Mouse (Mus musculus) hematopoietic stem cell, adult 5-6 weeks (primary cell): ENCODE data around the gene Pcdh9. TPM values are rescaled to one million over a fixed set of nuclear protein-coding genes. Genes with fewer than 3 reads are reported as not detected.
"Not testable (repeated sequence)": the region's sequence is repeated elsewhere in the genome, so short reads cannot be mapped to it uniquely, and the experiment has no call there.

Source experiments
- ATAC-seq, 2 experiments: fragments of 125-278 bp in 1 of 2; replicated peaks in 1 of 2; 2 replicates each; pipeline ENCODE4 v1.8.0; 2016 to 2017; ENCODE audit warnings: inconsistent platforms in 2 of 2, mild to moderate bottlenecking in 2 of 2, moderate number of reproducible peaks in 2 of 2, low read depth in 1 of 2, moderate TSS enrichment in 1 of 2; ENCODE audit not compliant: low FRiP score in 2 of 2, poor library complexity in 2 of 2, severe bottlenecking in 2 of 2, insufficient read depth in 1 of 2, low TSS enrichment in 1 of 2
- total RNA-seq: library from RNA; stranded (forward); fragments of 172-1452, 232-1000 nt; gene quantifications from 2 replicates; pipeline ENCODE4 v1.2.3, GENCODE M21; 2017

Pcdh9 gene
- total RNA-seq, 1 experiment from 2014 or later, result not detected

DNA sequence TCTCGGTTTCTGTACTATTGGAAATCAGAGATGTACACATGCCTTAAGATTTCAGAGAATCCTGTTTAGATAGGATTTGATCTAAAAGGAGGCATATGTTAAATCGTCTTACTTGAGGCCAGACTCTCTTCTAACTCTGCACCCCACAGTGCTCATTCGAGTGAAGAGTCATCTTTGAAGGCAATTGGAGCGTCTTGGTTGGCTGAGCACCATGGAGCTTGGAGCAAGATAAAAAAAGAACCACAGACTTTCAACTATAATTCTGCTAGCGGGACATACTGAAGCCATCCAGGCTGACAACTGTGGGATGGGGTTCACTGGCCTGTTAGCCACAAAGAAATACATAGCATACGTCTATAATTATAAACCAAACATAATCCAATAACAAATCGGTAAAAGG is 541.3 kb downstream of the Pcdh9 start:
- no peak for ATAC-seq

GRCm38 (mm10) chr14:93347031-93347430 is 543.4 kb downstream of the Pcdh9 start:
- ATAC-seq, result no peak

- ATAC-seq, result no peak
Measured at GRCm38 (mm10) chr14:93342781-93343180, 547.7 kb downstream of the Pcdh9 start.

GRCm38 (mm10) chr14:93341390-93341789 is 549.1 kb downstream of the Pcdh9 start:
- no peak for ATAC-seq

GRCm38 (mm10) chr14:93329247-93329646 is 561.2 kb downstream of the Pcdh9 start:
- ATAC-seq, result no peak

DNA sequence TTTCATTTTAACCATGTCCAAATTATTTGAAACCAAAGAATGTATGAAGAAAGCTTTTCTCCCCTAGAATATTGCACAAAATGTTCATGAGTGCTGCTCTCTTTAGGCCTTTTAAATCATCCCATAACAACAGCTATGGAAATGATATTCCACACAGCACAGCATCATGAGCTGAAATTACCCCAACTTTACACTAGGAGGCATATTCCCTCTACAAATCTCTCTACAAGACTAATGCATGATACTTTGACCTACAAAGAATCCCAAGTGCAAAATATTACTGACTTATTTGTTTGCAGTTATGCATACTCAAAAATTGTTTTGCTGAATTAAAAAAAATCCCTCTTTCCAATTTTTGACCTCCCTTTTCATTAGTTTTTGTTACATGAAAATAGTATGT is 573.1 kb downstream of the Pcdh9 start:
- ATAC-seq, result no peak

DNA sequence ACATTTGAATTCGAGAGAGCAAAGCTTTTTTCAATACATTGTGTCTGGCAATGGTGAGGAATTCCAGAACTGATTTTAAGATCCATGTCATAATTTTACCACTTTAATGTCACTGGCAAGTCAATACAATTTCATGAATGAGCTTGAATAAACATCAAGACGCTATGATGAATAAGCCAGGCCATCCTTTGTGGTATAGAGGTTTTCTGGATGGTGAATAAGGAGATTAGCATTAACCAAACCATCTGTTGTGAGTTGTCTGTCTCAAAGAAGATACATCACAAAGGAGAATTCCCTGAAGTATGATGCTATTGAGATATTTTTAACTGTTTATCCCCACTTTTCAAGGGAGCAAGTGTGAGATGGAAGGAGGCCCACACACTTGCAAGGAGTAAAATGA is 602.1 kb downstream of the Pcdh9 start:
- ATAC-seq, result no peak

DNA sequence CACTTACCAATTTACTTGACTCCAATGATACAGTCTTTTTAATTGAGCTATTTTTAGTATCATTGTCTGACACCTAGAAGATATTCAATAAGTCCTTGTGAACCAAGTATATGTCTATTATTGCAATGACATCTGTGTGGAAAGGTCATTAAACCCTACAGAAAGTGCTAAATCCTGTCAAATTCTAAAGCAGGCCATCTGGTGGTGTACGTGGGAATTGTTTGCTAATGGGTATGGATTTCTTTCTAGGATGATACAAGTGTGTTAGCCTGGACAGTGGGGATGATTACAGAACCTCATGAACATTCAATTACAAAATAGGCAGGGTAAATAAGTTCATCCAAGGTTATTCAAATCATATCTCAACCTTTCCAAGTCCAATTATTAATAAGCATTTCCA is 602.8 kb downstream of the Pcdh9 start:
- no peak for ATAC-seq

DNA sequence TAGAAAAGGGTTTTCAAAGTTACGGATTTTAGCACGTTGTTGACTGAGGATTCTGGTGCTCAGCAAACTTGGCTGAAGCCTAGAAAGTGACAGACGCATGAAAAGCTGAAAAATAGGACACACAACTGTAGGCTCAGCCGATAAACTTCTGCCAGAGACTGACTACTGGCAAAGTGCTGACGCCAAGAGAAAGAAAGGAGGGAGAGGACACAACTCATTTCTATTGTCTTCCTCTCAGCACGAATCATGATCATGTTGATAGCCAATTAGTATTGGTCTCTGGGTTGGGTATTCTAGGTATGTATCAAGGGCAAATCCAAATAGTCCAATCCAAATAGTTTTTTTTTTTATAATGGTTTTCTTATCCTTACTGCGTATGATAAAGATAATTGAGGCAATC is 605.3 kb downstream of the Pcdh9 start:
- ATAC-seq, result no peak

DNA sequence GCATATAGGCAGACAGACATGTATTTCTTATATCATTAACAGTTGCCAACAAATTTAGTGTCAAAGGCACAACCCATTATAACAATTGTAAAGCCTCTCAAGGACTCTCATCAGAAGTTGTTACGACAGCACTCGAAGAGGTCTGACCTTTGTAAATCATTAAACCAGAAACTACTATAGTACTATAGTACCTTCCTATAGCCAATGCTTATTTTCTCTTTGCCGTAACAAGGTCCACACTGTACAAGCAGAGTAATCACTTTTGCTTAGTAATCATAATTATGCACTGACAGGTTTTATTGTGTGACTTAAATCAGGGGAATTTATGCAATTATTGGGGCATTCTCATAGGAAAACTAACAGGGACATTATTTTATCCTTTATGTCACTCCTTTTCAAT is 606.5 kb downstream of the Pcdh9 start:
- ATAC-seq, result no peak

- ATAC-seq, result no peak
Measured at GRCm38 (mm10) chr14:93275661-93276060, 614.8 kb downstream of the Pcdh9 start.

GRCm38 (mm10) chr14:93274767-93275166 is 615.7 kb downstream of the Pcdh9 start:
- ATAC-seq, result no peak

GRCm38 (mm10) chr14:93253411-93253810 is 637.1 kb downstream of the Pcdh9 start:
- ATAC-seq, result no peak

- no peak for ATAC-seq
Measured at GRCm38 (mm10) chr14:93240263-93240662, 650.2 kb downstream of the Pcdh9 start.

GRCm38 (mm10) chr14:93234333-93234732 is 656.1 kb downstream of the Pcdh9 start:
- ATAC-seq, result no peak

- ATAC-seq, result no peak
Measured at GRCm38 (mm10) chr14:93233599-93233998, 656.9 kb downstream of the Pcdh9 start.

DNA sequence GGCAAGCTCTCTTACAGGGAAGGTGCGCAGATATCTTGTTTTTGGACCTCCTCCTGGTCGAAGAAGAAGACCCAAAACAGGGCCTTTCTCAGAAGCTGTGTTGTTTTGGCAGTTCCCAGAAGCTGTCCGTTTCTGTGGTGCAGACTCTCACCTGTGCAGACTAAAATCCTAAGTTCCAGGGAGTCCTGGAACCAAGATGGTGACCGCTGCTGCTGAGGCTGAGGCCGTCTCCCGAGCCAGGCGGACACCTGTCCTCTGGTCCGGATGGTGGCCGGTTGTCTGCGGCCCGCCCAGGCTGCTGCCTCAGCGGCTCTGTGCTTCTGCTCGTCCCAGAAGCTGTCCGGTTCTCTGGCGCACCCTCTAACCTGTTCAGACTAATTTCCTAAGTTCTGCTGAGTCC is 675.6 kb downstream of the Pcdh9 start:
- not testable (repeated sequence) for ATAC-seq

GRCm38 (mm10) chr14:93199791-93200190 is 690.7 kb downstream of the Pcdh9 start:
- no peak for ATAC-seq

- no peak for ATAC-seq
Measured at GRCm38 (mm10) chr14:93182606-93183491, 707.6 kb downstream of the Pcdh9 start.
